Mouse (Mus musculus): ENCODE measurements at regions not wholly inside any gene's neighbourhood (a gene's known extent, or its start where the extent isn't known, plus 50 kb on each side); places are given as distances from the start of the nearest gene placed in this dataset.
A peak's percentile ranks its signal among the peaks of the same experiment; 100 is the strongest.

- Histone ChIP-seq H3K27ac (ENCODE audit: low read depth, low read length) (peak overlapping the region; percentile 27; the same call in 1 of the 2 replicates), H3K4me2 (ENCODE audit: low read depth, low read length, poor library complexity, severe bottlenecking) (0 out of 2 replicates have a peak overlapping the region, but pooled peaks have one; percentile 16)
These were observed 212.1 kb downstream of the Adgrg6 start for GRCm38 (mm10) chr10:14333344-14333743.

GRCm38 (mm10) chr10:14332688-14333117, 212.8 kb downstream of the Adgrg6 start:
- ATAC-seq (ENCODE audit: low FRiP score), result peak; percentile 87
- peak overlapping the region; percentile 27; the same call in 1 of the 2 replicates for H3K27ac ChIP-seq (ENCODE audit: low read depth, low read length)
- WGBS, result 37% methylated on average over 4 of the region's 4 CpGs
- peak; percentile 55 for TF ChIP-seq CTCF (IDR thresholded peaks at IDR 0.05)
- peak; percentile 89 for DNase-seq (ENCODE audit: low spot score)
- H3K9ac ChIP-seq (replicated peaks; ENCODE audit: low read length, poor library complexity, severe bottlenecking), result no peak overlapping the region
- H3K4me3 ChIP-seq (ENCODE audit: low read depth, low read length), result no peak overlapping the region
- H3K27me3 ChIP-seq (ENCODE audit: insufficient read depth, low read length), result no peaks in the 10 kb centered on the region
- H3K36me3 ChIP-seq (ENCODE audit: insufficient read depth, low read length), result no peaks in the 10 kb centered on the region
- no peak overlapping the region for H3K4me2 ChIP-seq (ENCODE audit: low read depth, low read length, poor library complexity, severe bottlenecking)
- peaks cover 11% of the 10 kb centered on the region for H3K4me1 ChIP-seq (ENCODE audit: insufficient read depth, low read length)
- no peaks in the 10 kb centered on the region for H3K9me3 ChIP-seq (ENCODE audit: low read length)

More at GRCm38 (mm10) chr10:14333344-14333743, 212.1 kb downstream of the Adgrg6 start:
- WGBS, result 24% methylated on average over 4 of the region's 4 CpGs
- peak; percentile 21 for DNase-seq (ENCODE audit: low spot score)
- no peak for TF ChIP-seq CTCF (IDR thresholded peaks at IDR 0.05)
- H3K9me3 ChIP-seq (ENCODE audit: low read length), result no peaks in the 10 kb centered on the region
- no peak overlapping the region for H3K4me3 ChIP-seq (ENCODE audit: low read depth, low read length)
- peaks cover 11% of the 10 kb centered on the region for H3K4me1 ChIP-seq (ENCODE audit: insufficient read depth, low read length)
- H3K27me3 ChIP-seq (ENCODE audit: insufficient read depth, low read length), result no peaks in the 10 kb centered on the region
- ATAC-seq (ENCODE audit: low FRiP score), result peak; percentile 50; the same call in 1 of the 2 replicates
- H3K9ac ChIP-seq (replicated peaks; ENCODE audit: low read length, poor library complexity, severe bottlenecking), result no peak overlapping the region
- H3K36me3 ChIP-seq (ENCODE audit: insufficient read depth, low read length), result no peaks in the 10 kb centered on the region

GRCm38 (mm10) chr10:14328846-14329245, 216.6 kb downstream of the Adgrg6 start:
- ATAC-seq (ENCODE audit: low FRiP score) (no peak), DNase-seq (ENCODE audit: low spot score) (no peak)
- Histone ChIP-seq H3K36me3 (ENCODE audit: insufficient read depth, low read length) (no peaks in the 10 kb centered on the region), H3K4me3 (ENCODE audit: low read depth, low read length) (no peak overlapping the region), H3K9ac (replicated peaks; ENCODE audit: low read length, poor library complexity, severe bottlenecking) (no peak overlapping the region), H3K4me2 (ENCODE audit: low read depth, low read length, poor library complexity, severe bottlenecking) (no peak overlapping the region), H3K27me3 (ENCODE audit: insufficient read depth, low read length) (no peaks in the 10 kb centered on the region), H3K4me1 (ENCODE audit: insufficient read depth, low read length) (peaks cover 11% of the 10 kb centered on the region), H3K27ac (ENCODE audit: low read depth, low read length) (no peak overlapping the region), H3K9me3 (ENCODE audit: low read length) (no peaks in the 10 kb centered on the region)
- WGBS, result 65% methylated on average over 2 of the region's 2 CpGs
- no peak for TF ChIP-seq CTCF (IDR thresholded peaks at IDR 0.05)

GRCm38 (mm10) chr10:14326229-14326628, 219.2 kb downstream of the Adgrg6 start:
- Histone ChIP-seq H3K4me1 (ENCODE audit: insufficient read depth, low read length) (no peaks in the 10 kb centered on the region), H3K27me3 (ENCODE audit: insufficient read depth, low read length) (no peaks in the 10 kb centered on the region), H3K4me2 (ENCODE audit: low read depth, low read length, poor library complexity, severe bottlenecking) (no peak overlapping the region), H3K36me3 (ENCODE audit: insufficient read depth, low read length) (no peaks in the 10 kb centered on the region), H3K27ac (ENCODE audit: low read depth, low read length) (no peak overlapping the region), H3K9ac (replicated peaks; ENCODE audit: low read length, poor library complexity, severe bottlenecking) (no peak overlapping the region), H3K4me3 (ENCODE audit: low read depth, low read length) (no peak overlapping the region), H3K9me3 (ENCODE audit: low read length) (no peaks in the 10 kb centered on the region)
- WGBS, result 91% methylated on average over 6 of the region's 6 CpGs
- TF ChIP-seq CTCF (IDR thresholded peaks at IDR 0.05), result no peak
- DNase-seq (ENCODE audit: low spot score) (no peak), ATAC-seq (ENCODE audit: low FRiP score) (no peak)

GRCm38 (mm10) chr10:14321503-14321902, 224.0 kb downstream of the Adgrg6 start:
- Histone ChIP-seq H3K9ac (replicated peaks; ENCODE audit: low read length, poor library complexity, severe bottlenecking) (no peak overlapping the region), H3K4me2 (ENCODE audit: low read depth, low read length, poor library complexity, severe bottlenecking) (no peak overlapping the region), H3K36me3 (ENCODE audit: insufficient read depth, low read length) (no peaks in the 10 kb centered on the region), H3K4me1 (ENCODE audit: insufficient read depth, low read length) (no peaks in the 10 kb centered on the region), H3K27ac (ENCODE audit: low read depth, low read length) (no peak overlapping the region), H3K27me3 (ENCODE audit: insufficient read depth, low read length) (no peaks in the 10 kb centered on the region), H3K9me3 (ENCODE audit: low read length) (no peaks in the 10 kb centered on the region), H3K4me3 (ENCODE audit: low read depth, low read length) (no peak overlapping the region)
- peak; percentile 93 for TF ChIP-seq CTCF (IDR thresholded peaks at IDR 0.05)
- 0 out of 2 replicates have a peak, but pooled peaks have one; percentile 60 for ATAC-seq (ENCODE audit: low FRiP score)
- DNase-seq (ENCODE audit: low spot score), result peak; percentile 77
- 0% methylated on average over 4 of the region's 4 CpGs for WGBS

- TF ChIP-seq CTCF (IDR thresholded peaks at IDR 0.05), result no peak
- no peak overlapping the region for H3K4me2 ChIP-seq (ENCODE audit: low read depth, low read length, poor library complexity, severe bottlenecking)
- no peaks in the 10 kb centered on the region for H3K4me1 ChIP-seq (ENCODE audit: insufficient read depth, low read length)
- no peak overlapping the region for H3K27ac ChIP-seq (ENCODE audit: low read depth, low read length)
- no peaks in the 10 kb centered on the region for H3K36me3 ChIP-seq (ENCODE audit: insufficient read depth, low read length)
- ATAC-seq (ENCODE audit: low FRiP score) (no peak), DNase-seq (ENCODE audit: low spot score) (no peak)
- H3K9me3 ChIP-seq (ENCODE audit: low read length), result no peaks in the 10 kb centered on the region
- WGBS, result 80% methylated on average over 7 of the region's 7 CpGs
- no peak overlapping the region for H3K4me3 ChIP-seq (ENCODE audit: low read depth, low read length)
- no peak overlapping the region for H3K9ac ChIP-seq (replicated peaks; ENCODE audit: low read length, poor library complexity, severe bottlenecking)
- no peaks in the 10 kb centered on the region for H3K27me3 ChIP-seq (ENCODE audit: insufficient read depth, low read length)
These were observed 230.2 kb downstream of the Adgrg6 start for GRCm38 (mm10) chr10:14315232-14315631.

Measured in midbrain, postnatal 0 days (tissue).